ENCODE assay signal across 7 mouse cellular contexts in genomic region chr14:25472981-25473649, GRCm38 (mm10). TPM values are rescaled to one million over a fixed set of nuclear protein-coding genes. Genes with fewer than 3 reads are reported as not detected.
A peak's percentile ranks its signal among the peaks of the same experiment; 100 is the strongest.
DNase-seq lines count a peak whose midpoint lies in the region; ATAC-seq lines count a peak whose summit lies in the region.

No protein-coding gene starts in this region.

- 47% methylated on average over 6 of the region's 6 CpGs for WGBS in embryonic facial prominence, embryonic 12.5 days
- WGBS in hindbrain, embryonic 16.5 days, result 39% methylated on average over 6 of the region's 6 CpGs
- 29% methylated on average over 6 of the region's 6 CpGs for WGBS in liver, embryonic 12.5 days (ENCODE audit: insufficient replicate concordance)

- H3K9me3 ChIP-seq in embryonic facial prominence, embryonic 12.5 days, result no peaks in the 10 kb centered on the region
- H3K9me3 ChIP-seq in hindbrain, embryonic 16.5 days (ENCODE audit: control insufficient read depth, low read length), result no peaks in the 10 kb centered on the region
- H3K9me3 ChIP-seq in liver, embryonic 12.5 days (replicated peaks), result no peaks in the 10 kb centered on the region

- DNase-seq in MEL-GATA-1-ER (ENCODE audit: extremely low read depth, low read depth), result peak; percentile 40
- DNase-seq in natural killer cell, adult 2 months (ENCODE audit: low spot score in 2 of 2), result peak; percentile 67 to 73
- no peak for DNase-seq in cerebellum, postnatal 36 days

- no peak overlapping the region for H3K9ac ChIP-seq in embryonic facial prominence, embryonic 12.5 days
- 0 out of 2 replicates have a peak overlapping the region, but pooled peaks have one; percentile 18 for H3K9ac ChIP-seq in hindbrain, embryonic 16.5 days (ENCODE audit: low read depth, low read length)
- H3K9ac ChIP-seq in liver, embryonic 12.5 days, result no peak overlapping the region

- peaks cover 96% of the 10 kb centered on the region for H3K4me1 ChIP-seq in embryonic facial prominence, embryonic 12.5 days
- H3K4me1 ChIP-seq in hindbrain, embryonic 16.5 days (ENCODE audit: control insufficient read depth, insufficient read depth, low read depth, low read length), result peaks cover 89% of the 10 kb centered on the region
- H3K4me1 ChIP-seq in liver, embryonic 12.5 days, result peaks cover 97% of the 10 kb centered on the region

- no peaks in the 10 kb centered on the region for H3K27me3 ChIP-seq in embryonic facial prominence, embryonic 12.5 days
- H3K27me3 ChIP-seq in hindbrain, embryonic 16.5 days (replicated peaks; ENCODE audit: control insufficient read depth, insufficient read depth, low read length), result no peaks in the 10 kb centered on the region
- H3K27me3 ChIP-seq in liver, embryonic 12.5 days (replicated peaks), result no peaks in the 10 kb centered on the region

- no peak overlapping the region for H3K4me3 ChIP-seq in embryonic facial prominence, embryonic 12.5 days
- H3K4me3 ChIP-seq in hindbrain, embryonic 16.5 days (ENCODE audit: low read length), result no peak overlapping the region
- H3K4me3 ChIP-seq in liver, embryonic 12.5 days, result no peak overlapping the region

- 0 out of 2 replicates have a peak, but pooled peaks cover 5% of the 10 kb centered on the region for H3K36me3 ChIP-seq in embryonic facial prominence, embryonic 12.5 days
- H3K36me3 ChIP-seq in hindbrain, embryonic 16.5 days (ENCODE audit: control insufficient read depth, insufficient read depth, low read length), result no peaks in the 10 kb centered on the region
- no peaks in the 10 kb centered on the region for H3K36me3 ChIP-seq in liver, embryonic 12.5 days

- ATAC-seq in embryonic facial prominence, embryonic 12.5 days (ENCODE audit: insufficient number of reproducible peaks, insufficient read depth, low FRiP score, low TSS enrichment), result no peak
- ATAC-seq in hindbrain, embryonic 16.5 days, result no peak
- ATAC-seq in liver, embryonic 12.5 days, result peak; percentile 22; the same call in 1 of the 2 replicates
- ATAC-seq in erythroid progenitor cell, adult 5-6 weeks (replicated peaks; ENCODE audit: low FRiP score, poor library complexity, severe bottlenecking), result no peak

- H3K4me2 ChIP-seq in embryonic facial prominence, embryonic 12.5 days (replicated peaks), result no peak overlapping the region
- no peak overlapping the region for H3K4me2 ChIP-seq in hindbrain, embryonic 16.5 days (ENCODE audit: low read length)
- H3K4me2 ChIP-seq in liver, embryonic 12.5 days, result no peak overlapping the region

- H3K27ac ChIP-seq in embryonic facial prominence, embryonic 12.5 days, result 0 out of 2 replicates have a peak overlapping the region, but pooled peaks have one; percentile 4
- peak overlapping the region; percentile 42; the same call in 1 of the 2 replicates for H3K27ac ChIP-seq in hindbrain, embryonic 16.5 days (ENCODE audit: low read depth, low read length)
- H3K27ac ChIP-seq in liver, embryonic 12.5 days, result peak overlapping the region; percentile 58; the same call in 1 of the 2 replicates

RNA-seq across cellular contexts. Expression of gene Zmiz1, which starts 14.1 kb away (rescaled TPM):
- 43.8 and 46.3 TPM in 2 replicates for polyA plus RNA-seq in embryonic facial prominence, embryonic 12.5 days (2016; fragmentation: Nextera tagmentation; extraction: Ambion mirVana)
- 50.4 and 55.0 TPM in 2 replicates for polyA plus RNA-seq in hindbrain, embryonic 16.5 days (2015; fragmentation: Nextera tagmentation; extraction: Ambion mirVana)
- polyA plus RNA-seq in liver, embryonic 12.5 days (2016; fragmentation: Nextera tagmentation; extraction: Ambion mirVana), result 9.1 and 10.2 TPM in 2 replicates
- 20.9 and 36.0 TPM in 2 replicates for total RNA-seq in erythroid progenitor cell, adult 5-6 weeks (2015; ENCODE audit: low replicate concordance)
- total RNA-seq in erythroid progenitor cell, adult 5-6 weeks (2017; ENCODE audit: low replicate concordance), result 4.0 and 4.6 TPM in 2 replicates

Comparison
In these comparisons a context has a peak if more than half of its experiments do, and no peak if none do; other contexts are left out.
1. DNase-seq: peak in MEL-GATA-1-ER (single experiment) and natural killer cell, adult 2 months (2 of 2); none in cerebellum, postnatal 36 days (0 of 2).
2. H3K27ac ChIP-seq: peak in every context shown above with its lines; median percentile 58 in liver, embryonic 12.5 days; 42 in hindbrain, embryonic 16.5 days; 4 in embryonic facial prominence, embryonic 12.5 days.